Mouse (Mus musculus) layer of hippocampus, postnatal 25 days (tissue): ENCODE measurements around the gene Chtf18. TPM values are rescaled to one million over a fixed set of nuclear protein-coding genes. Genes with fewer than 3 reads are reported as not detected.

Experiments
- DNase-seq, 2 experiments: peaks; one replicate each; pipeline ENCODE4 v3.0.0; 2022; ENCODE audit warnings: mixed read lengths in 2 of 2, low spot score in 1 of 2; ENCODE audit errors: extremely low spot score in 1 of 2
- total RNA-seq, 2 experiments: library from RNA; stranded (reverse); gene quantifications; 2 replicates each; pipeline ENCODE4 v1.2.3; 2021

Chtf18 gene
- total RNA-seq, 2 experiments from 2014 or later = 1.3 to 2.1 TPM

GRCm38 (mm10) chr17:25738861-25739260, 11.6 kb upstream of the Chtf18 start:
- DNase-seq = no peak

GRCm38 (mm10) chr17:25735745-25736144, 8.5 kb upstream of the Chtf18 start, which contains the start of gene Mslnl:
Mslnl (plus strand) TSS chr17:25736042.
- no peak for DNase-seq

GRCm38 (mm10) chr17:25735246-25735645, 8.0 kb upstream of the Chtf18 start:
- no peak for DNase-seq

- DNase-seq = peak; percentile 76 to 96
Measured at GRCm38 (mm10) chr17:25732082-25732481, 4.9 kb upstream of the Chtf18 start.

GRCm38 (mm10) chr17:25728009-25728270, 721 bp upstream of the Chtf18 start:
- DNase-seq = no peak

- no peak for DNase-seq
Measured at GRCm38 (mm10) chr17:25725264-25725663, 2.0 kb downstream of the Chtf18 start.

- DNase-seq = no peak
Measured at GRCm38 (mm10) chr17:25723919-25724318, 3.3 kb downstream of the Chtf18 start.

GRCm38 (mm10) chr17:25723470-25723869, 3.7 kb downstream of the Chtf18 start:
- DNase-seq = no peak

GRCm38 (mm10) chr17:25721476-25721875, 5.7 kb downstream of the Chtf18 start:
- no peak for DNase-seq

GRCm38 (mm10) chr17:25717691-25718090, 9.5 kb downstream of the Chtf18 start:
- no peak for DNase-seq

GRCm38 (mm10) chr17:25716711-25717637, 10.2 kb downstream of the Chtf18 start, which contains the start of gene Gng13:
Gng13 (plus strand) TSS chr17:25717171.
- DNase-seq = no peak

- DNase-seq = no peak
Measured at GRCm38 (mm10) chr17:25716130-25716529, 11.1 kb downstream of the Chtf18 start.

- no peak for DNase-seq
Measured at GRCm38 (mm10) chr17:25715627-25716026, 11.6 kb downstream of the Chtf18 start.

GRCm38 (mm10) chr17:25711136-25711535, 16.1 kb downstream of the Chtf18 start:
- DNase-seq = no peak

GRCm38 (mm10) chr17:25709994-25710393, 17.2 kb downstream of the Chtf18 start:
- DNase-seq = no peak

- DNase-seq = no peak
Measured at GRCm38 (mm10) chr17:25700863-25701496, 26.2 kb downstream of the Chtf18 start.

- peak; percentile 73 to 92 for DNase-seq
Measured at GRCm38 (mm10) chr17:25698446-25698845, 28.8 kb downstream of the Chtf18 start.

- no peak for DNase-seq
Measured at GRCm38 (mm10) chr17:25696263-25696662, 31.0 kb downstream of the Chtf18 start.

- DNase-seq = no peak
Measured at GRCm38 (mm10) chr17:25688922-25689321, 38.3 kb downstream of the Chtf18 start.

- no peak for DNase-seq
Measured at GRCm38 (mm10) chr17:25686323-25686722, 40.9 kb downstream of the Chtf18 start.

- DNase-seq = no peak
Measured at GRCm38 (mm10) chr17:25681636-25682035, 45.6 kb downstream of the Chtf18 start.

- no peak for DNase-seq
Measured at GRCm38 (mm10) chr17:25679818-25680217, 47.4 kb downstream of the Chtf18 start.
